Mouse (Mus musculus) heart, adult 2 months (tissue): ENCODE results near the gene Tex44. TPM values are rescaled to one million over a fixed set of nuclear protein-coding genes. Genes with fewer than 3 reads are reported as not detected.

Experiments used
- DNase-seq, 2 experiments: peaks; one replicate each; pipeline ENCODE4 v3.0.0; 2021
- H3K27ac ChIP-seq: fragments of 200-600 bp; 2 replicates; pipeline ENCODE4 v1.8.1; 2022
- H3K27me3 ChIP-seq: fragments of 200-500 bp; 2 replicates; pipeline ENCODE4 v1.6.1; 2012; ENCODE audit warnings: mild to moderate bottlenecking, low read length, inconsistent platforms, mixed read lengths; ENCODE audit not compliant: control insufficient read depth, insufficient read depth
- H3K36me3 ChIP-seq: fragments of 200-500 bp; 2 replicates; pipeline ENCODE4 v1.6.1; 2012; ENCODE audit warnings: low read length, inconsistent platforms; ENCODE audit not compliant: control insufficient read depth, insufficient read depth
- H3K4me1 ChIP-seq: fragments of 200-500 bp; 2 replicates; pipeline ENCODE4 v1.6.1; 2011; ENCODE audit warnings: low read length; ENCODE audit not compliant: control insufficient read depth, insufficient read depth
- H3K4me3 ChIP-seq: fragments of 200-600 bp; 2 replicates; pipeline ENCODE4 v1.8.1; 2022
- H3K79me2 ChIP-seq: fragments of 200-500 bp; replicated peaks from 2 replicates; pipeline ENCODE4 v1.6.1; 2012; ENCODE audit warnings: mild to moderate bottlenecking, inconsistent platforms, low read length, moderate library complexity, mixed read lengths; ENCODE audit not compliant: control insufficient read depth, insufficient read depth
- H3K9ac ChIP-seq: fragments of 200-500 bp; 2 replicates; pipeline ENCODE4 v1.6.1; 2012; ENCODE audit warnings: low read depth, mild to moderate bottlenecking, control low read depth, inconsistent platforms, low read length, mixed read lengths
- CTCF ChIP-seq: fragments of 200-600 bp; IDR thresholded peaks from 2 replicates; pipeline ENCODE4 v1.8.1; 2022; ENCODE audit warnings: antibody characterized with exemption, mild to moderate bottlenecking, moderate library complexity
- EP300 ChIP-seq: fragments of 200-500 bp; IDR thresholded peaks from 2 replicates; pipeline ENCODE4 v1.6.1; 2011; ENCODE audit warnings: low read depth, low read length, control low read depth; ENCODE audit not compliant: insufficient read depth
- POLR2A ChIP-seq: fragments of 200-500 bp; IDR thresholded peaks from 2 replicates; pipeline ENCODE4 v1.6.1; 2011; ENCODE audit warnings: mild to moderate bottlenecking, low read depth, low read length, control low read depth; ENCODE audit not compliant: insufficient read depth
- WGBS: fragments of 180-500 bp; shearing (Covaris S2); methylation state at CpG from one replicate; pipeline ENCODE4 v1.1.7; 2018; 5-methylcytosine and 5-hydroxymethylcytosine counted together
- intact Hi-C: fragments of 180-260 bp; cut with DNase I; formaldehyde crosslinking; loops from one replicate; pipeline ENCODE4 v1.15.1; 2025
- polyA plus RNA-seq: library from polyadenylated mRNA; depleted of rRNA; stranded (reverse); fragments of >200 nt; gene quantifications from 2 replicates; pipeline ENCODE4 v1.2.3, GENCODE M21; 2012
- total RNA-seq, 2 experiments: library from RNA; stranded (reverse); gene quantifications; 2 replicates each; pipeline ENCODE4 v1.2.3; 2021

Gene Tex44
- total and polyA plus RNA-seq, 3 experiments, result 0.18 TPM; not detected in 2

DNA sequence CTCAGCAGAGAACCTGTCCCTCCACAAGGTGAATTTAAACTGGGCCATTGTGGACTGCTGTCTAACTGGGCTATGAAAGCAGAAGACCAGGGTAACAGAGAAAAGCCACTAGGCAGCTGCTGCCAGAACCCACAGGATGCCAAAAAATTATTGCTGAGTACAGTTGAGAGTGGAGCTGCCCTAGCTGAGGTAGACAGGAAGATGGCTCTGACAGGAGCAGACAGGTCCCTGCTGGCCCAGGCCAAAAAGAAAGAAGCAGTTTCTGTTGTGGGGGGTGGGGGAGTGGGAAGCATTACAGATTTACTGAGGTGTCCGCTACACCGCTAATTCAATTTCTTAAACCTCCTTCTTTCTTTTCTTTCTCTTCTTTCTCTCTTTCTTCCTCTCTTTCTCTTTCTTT lies 16.7 kb upstream of the Tex44 start:
- H3K9ac ChIP-seq, result no peak overlapping the region
- TF ChIP-seq EP300 (no peak), POLR2A (no peak), CTCF (no peak)
- WGBS, result 95% methylated on average over 2 of the region's 2 CpGs
- H3K27ac ChIP-seq, result no peak overlapping the region
- intact Hi-C loops, result no loop called here
- H3K36me3 ChIP-seq, result no peaks in the 10 kb centered on the region
- H3K27me3 ChIP-seq, result no peaks in the 10 kb centered on the region
- no peak for DNase-seq
- H3K4me1 ChIP-seq, result peaks cover 5% of the 10 kb centered on the region; the same call in 1 of the 2 replicates
- no peaks in the 10 kb centered on the region for H3K79me2 ChIP-seq
- no peak overlapping the region for H3K4me3 ChIP-seq

- DNase-seq, result no peak
Measured at GRCm38 (mm10) chr1:86414715-86415114, 11.4 kb upstream of the Tex44 start.

GRCm38 (mm10) chr1:86415144-86415543 lies 11.0 kb upstream of the Tex44 start:
- Histone ChIP-seq H3K27me3 (no peaks in the 10 kb centered on the region), H3K4me3 (no peak overlapping the region), H3K9ac (no peak overlapping the region), H3K79me2 (no peaks in the 10 kb centered on the region), H3K36me3 (no peaks in the 10 kb centered on the region), H3K27ac (no peak overlapping the region), H3K4me1 (no peaks in the 10 kb centered on the region; the same call in 1 of the 2 replicates)
- WGBS, result 54% methylated on average over 2 of the region's 2 CpGs
- TF ChIP-seq POLR2A, result no peak
- TF ChIP-seq EP300, result no peak
- no peak for TF ChIP-seq CTCF
- DNase-seq, result no peak
- intact Hi-C loops, result no loop called here

More at GRCm38 (mm10) chr1:86414715-86415114, 11.4 kb upstream of the Tex44 start:
- Histone ChIP-seq H3K79me2 (no peaks in the 10 kb centered on the region), H3K36me3 (no peaks in the 10 kb centered on the region), H3K4me3 (no peak overlapping the region), H3K27me3 (no peaks in the 10 kb centered on the region), H3K4me1 (no peaks in the 10 kb centered on the region; the same call in 1 of the 2 replicates), H3K27ac (no peak overlapping the region), H3K9ac (no peak overlapping the region)
- 59% methylated on average over 5 of the region's 5 CpGs for WGBS
- intact Hi-C loops, result no loop called here
- TF ChIP-seq EP300 (no peak), CTCF (no peak), POLR2A (no peak)

GRCm38 (mm10) chr1:86415612-86416184 lies 10.4 kb upstream of the Tex44 start:
- Histone ChIP-seq H3K9ac (no peak overlapping the region), H3K36me3 (no peaks in the 10 kb centered on the region), H3K4me3 (no peak overlapping the region), H3K79me2 (no peaks in the 10 kb centered on the region), H3K27me3 (no peaks in the 10 kb centered on the region), H3K27ac (no peak overlapping the region), H3K4me1 (no peaks in the 10 kb centered on the region; the same call in 1 of the 2 replicates)
- 60% methylated on average over 7 of the region's 7 CpGs for WGBS
- DNase-seq, result peak in 1 of 2 experiments; percentile 65
- intact Hi-C loops, result loop anchor here (1.0 kb wide), 1 partner anchor 15 kb away; no protein-coding TSS in a partner anchor
- TF ChIP-seq EP300 (no peak), CTCF (peak; percentile 64)

GRCm38 (mm10) chr1:86416321-86416720 lies 9.8 kb upstream of the Tex44 start:
- no peaks in the 10 kb centered on the region for H3K79me2 ChIP-seq
- H3K9ac ChIP-seq, result no peak overlapping the region
- no peak overlapping the region for H3K27ac ChIP-seq
- no peak for DNase-seq
- intact Hi-C loops, result loop anchor here (1.0 kb wide), 1 partner anchor 14 kb away; no protein-coding TSS in a partner anchor
- no peak overlapping the region for H3K4me3 ChIP-seq
- peaks cover 2% of the 10 kb centered on the region; the same call in 1 of the 2 replicates for H3K4me1 ChIP-seq
- H3K36me3 ChIP-seq, result no peaks in the 10 kb centered on the region
- 64% methylated on average over 6 of the region's 6 CpGs for WGBS
- no peaks in the 10 kb centered on the region for H3K27me3 ChIP-seq
- no peak for TF ChIP-seq EP300
- peak; percentile 67 for TF ChIP-seq CTCF
- TF ChIP-seq POLR2A, result no peak

GRCm38 (mm10) chr1:86421007-86421406 lies 5.1 kb upstream of the Tex44 start:
- intact Hi-C loops, result no loop called here
- no peak overlapping the region for H3K27ac ChIP-seq
- TF ChIP-seq CTCF, result no peak
- no peak for TF ChIP-seq EP300
- no peak for TF ChIP-seq POLR2A

More at GRCm38 (mm10) chr1:86421007-86421406, 5.1 kb upstream of the Tex44 start:
- Histone ChIP-seq H3K36me3 (no peaks in the 10 kb centered on the region), H3K4me1 (peaks cover 2% of the 10 kb centered on the region; the same call in 1 of the 2 replicates), H3K4me3 (no peak overlapping the region), H3K27me3 (no peaks in the 10 kb centered on the region), H3K9ac (no peak overlapping the region; the same call in 1 of the 2 replicates), H3K79me2 (no peaks in the 10 kb centered on the region)
- WGBS, result 35% methylated on average over 10 of the region's 10 CpGs
- DNase-seq, result no peak
